Mouse (Mus musculus) neural tube, embryonic 15.5 days (tissue): ENCODE results near the gene 1810013L24Rik. TPM values are rescaled to one million over a fixed set of nuclear protein-coding genes. Genes with fewer than 3 reads are reported as not detected.

Experiments used
- ATAC-seq: fragments of 200-750 bp; cut with Nextera tagmentation; 2 replicates; pipeline ENCODE4 v1.8.0; 2017; ENCODE audit warnings: mild to moderate bottlenecking, moderate TSS enrichment, moderate library complexity; ENCODE audit not compliant: low FRiP score
- H3K27ac ChIP-seq: fragments of 300-500 bp; sonication (generic); replicated peaks from 2 replicates; pipeline ENCODE4 v1.5.1; 2015; ENCODE audit warnings: mild to moderate bottlenecking, inconsistent platforms
- H3K27me3 ChIP-seq: fragments of 300-500 bp; sonication (generic); replicated peaks from 2 replicates; pipeline ENCODE4 v1.6.1; 2015; ENCODE audit warnings: inconsistent platforms
- H3K36me3 ChIP-seq: fragments of 300-500 bp; sonication (generic); 2 replicates; pipeline ENCODE4 v1.6.1; 2015; ENCODE audit warnings: inconsistent platforms
- H3K4me1 ChIP-seq: fragments of 300-500 bp; sonication (generic); 2 replicates; pipeline ENCODE4 v1.6.1; 2015; ENCODE audit warnings: inconsistent platforms
- H3K4me2 ChIP-seq: fragments of 300-500 bp; sonication (generic); 2 replicates; pipeline ENCODE4 v1.6.1; 2015; ENCODE audit warnings: inconsistent platforms, mild to moderate bottlenecking, moderate library complexity
- H3K4me3 ChIP-seq: fragments of 300-500 bp; sonication (generic); replicated peaks from 2 replicates; pipeline ENCODE4 v1.5.1; 2015; ENCODE audit warnings: mild to moderate bottlenecking, inconsistent platforms
- H3K9ac ChIP-seq: fragments of 300-500 bp; sonication (generic); replicated peaks from 2 replicates; pipeline ENCODE4 v1.6.1; 2015; ENCODE audit warnings: mild to moderate bottlenecking, inconsistent platforms
- H3K9me3 ChIP-seq: fragments of 300-500 bp; sonication (generic); replicated peaks from 2 replicates; pipeline ENCODE4 v1.6.1; 2016; ENCODE audit warnings: inconsistent platforms
- WGBS: fragments of 180-500 bp; shearing (Covaris S2); methylation state at CpG from one replicate; pipeline ENCODE4 v1.1.7; 2015; ENCODE audit warnings: mixed read lengths; 5-methylcytosine and 5-hydroxymethylcytosine counted together
- polyA plus RNA-seq: library from polyadenylated mRNA; unstranded; fragments of >200 nt; fragmentation: Nextera tagmentation; extraction: Ambion mirVana; gene quantifications from 2 replicates; pipeline ENCODE4 v1.2.1, GENCODE M21; 2015

The 1810013L24Rik gene
- polyA plus RNA-seq, 1 experiment from 2014 or later = 25.3 TPM

- Histone ChIP-seq H3K27me3 (no peaks in the 10 kb centered on the region), H3K9ac (no peak overlapping the region), H3K36me3 (peaks cover 36% of the 10 kb centered on the region), H3K9me3 (no peaks in the 10 kb centered on the region), H3K4me1 (peaks cover 33% of the 10 kb centered on the region), H3K4me3 (no peak overlapping the region), H3K27ac (no peak overlapping the region), H3K4me2 (no peak overlapping the region)
- ATAC-seq = no peak
Measured at GRCm38 (mm10) chr16:8838921-8839320, 9.0 kb downstream of the 1810013L24Rik start.

- H3K27me3 ChIP-seq = no peaks in the 10 kb centered on the region
- peaks cover 21% of the 10 kb centered on the region for H3K4me1 ChIP-seq
- 79% methylated on average over 3 of the region's 3 CpGs for WGBS
- no peaks in the 10 kb centered on the region for H3K9me3 ChIP-seq
- H3K36me3 ChIP-seq = peaks cover 38% of the 10 kb centered on the region
- no peak overlapping the region for H3K4me2 ChIP-seq
- no peak for ATAC-seq
- H3K4me3 ChIP-seq = no peak overlapping the region
- H3K9ac ChIP-seq = no peak overlapping the region
- H3K27ac ChIP-seq = no peak overlapping the region
Measured at GRCm38 (mm10) chr16:8840557-8840956, 10.7 kb downstream of the 1810013L24Rik start.

DNA sequence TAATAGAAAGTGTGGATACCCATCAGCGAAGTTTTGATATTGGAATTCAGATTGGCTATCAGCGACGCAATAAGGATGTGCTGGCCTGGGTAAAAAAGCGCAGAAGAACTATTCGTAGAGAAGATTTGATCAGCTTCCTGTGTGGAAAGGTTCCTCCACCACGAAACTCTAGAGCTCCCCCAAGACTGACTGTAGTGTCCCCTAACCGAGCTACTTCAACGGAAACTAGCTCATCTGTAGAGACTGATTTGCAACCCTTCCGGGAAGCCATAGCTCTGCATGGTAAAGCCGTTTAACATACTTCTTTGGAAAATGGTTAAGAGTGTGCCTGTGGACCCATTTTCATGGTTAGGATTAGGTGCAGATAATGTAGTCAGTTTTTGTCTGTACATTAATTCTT lies 13.1 kb downstream of the 1810013L24Rik start:
- H3K9me3 ChIP-seq = no peaks in the 10 kb centered on the region
- no peaks in the 10 kb centered on the region for H3K27me3 ChIP-seq
- ATAC-seq = no peak
- H3K4me3 ChIP-seq = no peak overlapping the region
- H3K27ac ChIP-seq = no peak overlapping the region
- H3K36me3 ChIP-seq = peaks cover 28% of the 10 kb centered on the region
- no peak overlapping the region for H3K4me2 ChIP-seq
- peaks cover 11% of the 10 kb centered on the region for H3K4me1 ChIP-seq
- WGBS = 90% methylated on average over 10 of the region's 10 CpGs
- no peak overlapping the region for H3K9ac ChIP-seq

DNA sequence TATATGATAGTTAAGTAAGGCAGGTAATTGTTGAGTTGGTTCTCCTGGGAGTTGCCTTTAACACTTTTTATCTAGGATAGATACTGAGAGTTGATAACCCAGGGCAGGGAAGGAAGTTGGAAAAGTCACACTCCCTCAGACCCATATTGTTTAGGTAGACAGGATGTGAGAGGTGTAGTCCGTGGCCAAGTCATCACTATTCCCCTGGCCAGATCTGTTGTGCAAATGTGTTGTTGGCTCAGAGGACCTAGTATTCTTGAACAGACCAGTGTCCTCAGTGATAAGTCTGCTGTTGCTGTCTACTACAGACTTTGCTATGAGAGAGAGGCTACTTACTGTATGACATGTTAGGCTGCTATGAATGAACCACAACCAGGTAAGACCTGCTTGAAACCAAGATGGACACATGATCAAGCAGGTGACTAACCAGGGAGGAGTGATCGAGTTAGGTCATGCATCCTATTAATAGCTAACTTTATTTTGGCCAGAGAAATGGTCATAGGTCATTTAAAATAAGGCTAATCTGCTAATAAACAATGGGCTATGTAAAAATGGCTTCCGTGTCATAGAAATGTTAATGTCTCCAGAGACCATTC lies 13.8 kb downstream of the 1810013L24Rik start:
- no peak overlapping the region for H3K27ac ChIP-seq
- no peak overlapping the region for H3K4me3 ChIP-seq
- 81% methylated on average over 3 of the region's 3 CpGs for WGBS
- H3K4me1 ChIP-seq = peaks cover 13% of the 10 kb centered on the region
- H3K9ac ChIP-seq = no peak overlapping the region
- no peak overlapping the region for H3K4me2 ChIP-seq
- no peak for ATAC-seq
- H3K27me3 ChIP-seq = no peaks in the 10 kb centered on the region
- H3K9me3 ChIP-seq = no peaks in the 10 kb centered on the region
- peaks cover 22% of the 10 kb centered on the region for H3K36me3 ChIP-seq

- Histone ChIP-seq H3K4me1 (peaks cover 19% of the 10 kb centered on the region), H3K4me3 (no peak overlapping the region), H3K4me2 (no peak overlapping the region), H3K9me3 (no peaks in the 10 kb centered on the region), H3K27ac (no peak overlapping the region), H3K27me3 (no peaks in the 10 kb centered on the region), H3K36me3 (peaks cover 16% of the 10 kb centered on the region), H3K9ac (no peak overlapping the region)
- ATAC-seq = no peak
- 90% methylated on average over 4 of the region's 4 CpGs for WGBS
Measured at GRCm38 (mm10) chr16:8845986-8846385, 16.1 kb downstream of the 1810013L24Rik start.

DNA sequence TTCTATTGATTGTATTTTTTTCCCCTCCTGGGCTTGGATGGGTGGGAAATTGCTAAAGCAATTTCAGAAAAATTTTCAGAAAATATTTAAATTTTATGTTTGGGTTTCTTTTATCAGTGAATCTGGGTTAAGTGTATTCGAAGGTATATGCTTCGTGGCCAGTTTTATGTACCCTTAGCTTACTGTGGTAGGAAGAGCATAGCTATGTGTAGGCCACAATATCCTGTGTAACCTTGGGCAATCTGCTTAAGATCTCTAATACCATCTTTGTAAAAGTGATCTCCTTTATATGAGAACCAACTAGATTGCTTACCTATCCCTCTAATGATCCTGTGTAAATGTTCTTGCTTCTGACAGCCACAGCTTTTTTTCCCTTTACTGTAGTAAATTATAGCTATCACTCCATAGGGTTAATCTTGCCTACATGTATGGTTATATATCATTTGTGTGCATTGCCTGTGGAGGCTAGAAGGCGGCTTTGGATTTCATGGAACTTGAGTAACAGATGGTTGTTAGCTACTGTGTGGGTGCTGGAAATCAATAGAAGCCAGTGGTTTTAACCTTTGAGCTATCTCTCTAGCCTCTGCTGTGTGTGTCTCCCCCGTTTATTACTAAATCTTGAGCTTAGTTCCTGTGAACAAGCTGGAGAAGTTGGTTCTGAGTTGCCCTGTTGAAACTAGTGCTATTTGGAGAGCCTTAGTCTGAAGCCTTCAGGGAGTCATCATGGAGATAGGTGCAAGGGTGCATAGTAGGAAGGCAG lies 18.6 kb downstream of the 1810013L24Rik start:
- H3K27me3 ChIP-seq = no peaks in the 10 kb centered on the region
- H3K4me1 ChIP-seq = peaks cover 26% of the 10 kb centered on the region
- H3K27ac ChIP-seq = no peak overlapping the region
- no peaks in the 10 kb centered on the region for H3K9me3 ChIP-seq
- no peak overlapping the region for H3K4me2 ChIP-seq
- peaks cover 8% of the 10 kb centered on the region for H3K36me3 ChIP-seq
- no peak for ATAC-seq
- H3K4me3 ChIP-seq = no peak overlapping the region
- WGBS = 87% methylated on average over 4 of the region's 4 CpGs
- no peak overlapping the region for H3K9ac ChIP-seq

DNA sequence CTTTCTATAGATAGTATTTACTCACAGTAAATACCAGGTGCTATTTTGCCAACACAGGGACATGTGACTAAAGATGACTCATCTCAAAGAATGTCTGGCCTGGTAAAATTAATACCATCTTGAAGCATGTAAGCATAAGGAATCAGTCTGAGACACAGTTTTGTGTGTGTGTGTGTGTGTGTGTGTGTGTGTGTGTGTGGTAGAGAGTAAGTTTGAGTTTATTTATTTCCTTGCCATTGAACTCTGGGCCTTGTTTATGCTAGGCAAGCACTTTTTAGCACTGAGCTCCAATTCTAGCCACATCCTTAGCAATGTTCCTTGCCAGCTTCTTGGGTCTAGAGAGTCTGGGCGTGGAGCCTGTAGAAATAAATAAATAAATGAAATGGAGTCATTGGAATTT lies 20.0 kb downstream of the 1810013L24Rik start:
- H3K9ac ChIP-seq = no peak overlapping the region
- no peaks in the 10 kb centered on the region for H3K9me3 ChIP-seq
- WGBS = 90% methylated on average over 1 of the region's 1 CpGs
- peaks cover 26% of the 10 kb centered on the region for H3K4me1 ChIP-seq
- no peak for ATAC-seq
- H3K4me2 ChIP-seq = no peak overlapping the region
- H3K27me3 ChIP-seq = no peaks in the 10 kb centered on the region
- H3K36me3 ChIP-seq = peaks cover 5% of the 10 kb centered on the region; the same call in 1 of the 2 replicates
- H3K27ac ChIP-seq = no peak overlapping the region
- no peak overlapping the region for H3K4me3 ChIP-seq

DNA sequence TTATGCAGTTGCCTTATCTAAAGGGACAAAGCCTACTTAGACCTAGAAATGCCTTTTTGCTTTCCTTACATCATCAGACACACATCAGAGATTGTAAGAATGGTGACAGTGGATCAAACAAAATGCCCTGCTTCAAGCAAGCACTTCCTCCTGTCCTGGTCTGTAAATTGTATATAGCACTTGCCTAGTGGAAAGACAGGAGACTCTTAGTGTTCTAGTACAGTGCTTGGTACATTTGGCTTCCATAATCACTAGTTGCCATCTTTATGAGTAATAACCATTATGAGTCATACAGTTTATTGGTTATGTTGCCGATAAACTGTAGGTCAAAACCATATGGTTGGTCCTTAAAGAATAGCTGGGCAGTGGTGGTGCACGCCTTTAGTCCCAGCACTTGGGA lies 25.2 kb downstream of the 1810013L24Rik start:
- WGBS = 99% methylated on average over 2 of the region's 2 CpGs

DNA sequence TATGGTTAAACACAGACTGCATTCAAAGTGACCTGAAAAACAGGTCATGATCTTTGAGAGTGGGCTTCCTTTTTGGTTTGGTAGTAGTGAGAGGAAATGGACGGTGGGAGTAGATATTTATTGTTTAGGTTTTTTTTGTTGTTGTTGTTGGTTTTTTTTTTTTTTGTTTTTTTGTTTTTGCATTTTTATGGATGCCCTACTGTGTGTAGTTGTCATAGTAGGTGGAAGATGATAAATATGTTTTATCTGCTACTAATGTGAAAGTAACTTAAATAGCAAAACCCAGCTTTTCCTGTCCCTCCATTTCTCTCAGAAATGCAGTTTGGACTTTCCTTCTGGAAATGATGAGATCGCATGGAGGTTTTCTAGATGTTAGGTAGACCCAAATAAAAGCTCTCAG lies 26.9 kb downstream of the 1810013L24Rik start:
- H3K27ac ChIP-seq = no peak overlapping the region
- H3K4me2 ChIP-seq = no peak overlapping the region
- no peak for ATAC-seq
- H3K9me3 ChIP-seq = no peaks in the 10 kb centered on the region
- H3K4me1 ChIP-seq = peaks cover 4% of the 10 kb centered on the region
- no peak overlapping the region for H3K4me3 ChIP-seq
- 94% methylated on average over 2 of the region's 2 CpGs for WGBS
- peaks cover 34% of the 10 kb centered on the region for H3K36me3 ChIP-seq
- H3K27me3 ChIP-seq = no peaks in the 10 kb centered on the region
- H3K9ac ChIP-seq = no peak overlapping the region

More for the DNA sequence above, 25.2 kb downstream of the 1810013L24Rik start:
- no peak for ATAC-seq
- Histone ChIP-seq H3K4me1 (peaks cover 9% of the 10 kb centered on the region), H3K27ac (no peak overlapping the region), H3K36me3 (peaks cover 29% of the 10 kb centered on the region), H3K4me2 (no peak overlapping the region), H3K9ac (no peak overlapping the region), H3K4me3 (no peak overlapping the region), H3K9me3 (no peaks in the 10 kb centered on the region), H3K27me3 (no peaks in the 10 kb centered on the region)

DNA sequence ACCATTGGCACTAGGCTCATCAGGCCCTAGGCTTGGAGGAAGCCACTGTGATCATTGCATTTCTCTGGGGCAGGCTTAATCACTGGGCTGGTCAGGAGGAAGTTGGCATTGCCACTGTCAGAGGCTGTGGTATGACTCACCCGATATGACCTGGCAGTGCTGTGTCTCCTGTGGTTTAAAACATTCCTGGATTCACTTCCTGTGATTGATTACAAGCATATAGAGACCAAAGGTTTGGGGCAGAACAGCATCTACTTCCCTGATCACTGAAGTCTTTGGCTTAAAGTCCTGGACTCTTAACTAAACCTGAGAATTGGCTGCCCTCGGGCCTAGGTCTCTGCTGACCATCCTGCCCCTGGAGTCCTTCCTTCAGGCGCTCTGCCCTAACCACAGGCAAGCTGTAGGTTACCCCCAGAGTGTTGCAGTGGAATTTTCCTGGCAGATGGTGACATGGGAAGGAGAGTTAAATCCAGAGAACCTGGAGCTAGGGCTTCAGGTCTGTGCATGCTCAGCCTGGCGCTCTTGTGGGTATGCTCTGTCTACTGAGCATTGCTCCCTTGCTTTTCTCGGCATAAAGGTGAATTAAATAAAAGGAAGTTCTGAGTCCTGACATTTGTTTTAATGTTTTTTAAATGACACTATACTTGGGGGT lies 32.6 kb downstream of the 1810013L24Rik start:
- Histone ChIP-seq H3K9ac (no peak overlapping the region), H3K4me1 (no peaks in the 10 kb centered on the region), H3K9me3 (no peaks in the 10 kb centered on the region), H3K27me3 (no peaks in the 10 kb centered on the region), H3K36me3 (peaks cover 17% of the 10 kb centered on the region), H3K27ac (no peak overlapping the region), H3K4me2 (no peak overlapping the region), H3K4me3 (no peak overlapping the region)
- ATAC-seq = no peak
- 88% methylated on average over 5 of the region's 5 CpGs for WGBS

- H3K36me3 ChIP-seq = peaks cover 8% of the 10 kb centered on the region
- no peaks in the 10 kb centered on the region for H3K27me3 ChIP-seq
- no peaks in the 10 kb centered on the region for H3K9me3 ChIP-seq
- no peak overlapping the region for H3K4me3 ChIP-seq
- 74% methylated on average over 3 of the region's 4 CpGs for WGBS
- H3K4me1 ChIP-seq = no peaks in the 10 kb centered on the region
- no peak overlapping the region for H3K4me2 ChIP-seq
- H3K9ac ChIP-seq = no peak overlapping the region
- no peak overlapping the region for H3K27ac ChIP-seq
- ATAC-seq = no peak
Measured at GRCm38 (mm10) chr16:8864223-8864631, 34.3 kb downstream of the 1810013L24Rik start.

- Histone ChIP-seq H3K36me3 (no peaks in the 10 kb centered on the region), H3K4me3 (no peak overlapping the region), H3K27me3 (no peaks in the 10 kb centered on the region), H3K27ac (no peak overlapping the region), H3K4me2 (no peak overlapping the region), H3K9ac (no peak overlapping the region), H3K4me1 (peaks cover 4% of the 10 kb centered on the region; the same call in 1 of the 2 replicates), H3K9me3 (no peaks in the 10 kb centered on the region)
- WGBS = 86% methylated on average over 5 of the region's 5 CpGs
- no peak for ATAC-seq
Measured at GRCm38 (mm10) chr16:8867406-8867955, 37.6 kb downstream of the 1810013L24Rik start.
